Mouse (Mus musculus) liver, embryonic 15.5 days (tissue): ENCODE data around the gene Ube2k. TPM values are rescaled to one million over a fixed set of nuclear protein-coding genes. Genes with fewer than 3 reads are reported as not detected.

Experiments
- polyA plus RNA-seq: library from polyadenylated mRNA; unstranded; fragments of >200 nt; fragmentation: Nextera tagmentation; extraction: Ambion mirVana; gene quantifications from 2 replicates; pipeline ENCODE4 v1.2.1, GENCODE M21; 2015

Gene Ube2k
- polyA plus RNA-seq, 1 experiment from 2014 or later = 81.5 TPM

Other genes with a start within 250 kb of the Ube2k start
- 25.7 and 34.8 TPM in 2 replicates for gene Rfc1, start 201.6 kb upstream of the Ube2k start, polyA plus RNA-seq
- 12.1 and 13.5 TPM in 2 replicates for gene Klb, start 188.9 kb upstream of the Ube2k start, polyA plus RNA-seq
- 510 and 530 TPM in 2 replicates for gene Rpl9, start 145.8 kb upstream of the Ube2k start, polyA plus RNA-seq
- 34.4 TPM in 2 replicates for gene Lias, start 145.7 kb upstream of the Ube2k start, polyA plus RNA-seq
- 18.5 and 22.2 TPM in 2 replicates for gene Ugdh, start 101.3 kb upstream of the Ube2k start, polyA plus RNA-seq
- gene Gm43552, start 44.4 kb upstream of the Ube2k start, polyA plus RNA-seq = not detected in 2 replicates
- gene Smim14, start within 50 bp of the Ube2k start, polyA plus RNA-seq = 45.0 and 45.8 TPM in 2 replicates
- 20.3 and 21.7 TPM in 2 replicates for gene Pds5a, start 161.0 kb downstream of the Ube2k start, polyA plus RNA-seq
- 7.8 and 8.5 TPM in 2 replicates for gene N4bp2, start 226.3 kb downstream of the Ube2k start, polyA plus RNA-seq